Mouse (Mus musculus) kidney, embryonic 14.5 days (tissue): ENCODE measurements around the gene Por. TPM values are rescaled to one million over a fixed set of nuclear protein-coding genes. Genes with fewer than 3 reads are reported as not detected.

Source experiments
- ATAC-seq: fragments of 200-750 bp; cut with Nextera tagmentation; 2 replicates; pipeline ENCODE4 v1.8.0; 2017; ENCODE audit warnings: moderate number of reproducible peaks, mild to moderate bottlenecking, moderate TSS enrichment, moderate library complexity; ENCODE audit not compliant: low FRiP score, low TSS enrichment
- H3K27ac ChIP-seq: fragments of 300-500 bp; sonication (generic); 2 replicates; pipeline ENCODE4 v1.5.1; 2014; ENCODE audit warnings: low read depth, mild to moderate bottlenecking, low read length, moderate library complexity, mixed read lengths
- H3K27me3 ChIP-seq: fragments of 300-500 bp; sonication (generic); 2 replicates; pipeline ENCODE4 v1.6.1; 2014; ENCODE audit warnings: mild to moderate bottlenecking, low read length; ENCODE audit not compliant: control insufficient read depth, insufficient read depth
- H3K36me3 ChIP-seq: fragments of 300-500 bp; sonication (generic); 2 replicates; pipeline ENCODE4 v1.6.1; 2014; ENCODE audit warnings: low read length, mixed read lengths; ENCODE audit not compliant: control insufficient read depth, insufficient read depth
- H3K4me1 ChIP-seq: fragments of 300-500 bp; sonication (generic); 2 replicates; pipeline ENCODE4 v1.6.1; 2014; ENCODE audit warnings: low read length, mixed read lengths; ENCODE audit not compliant: control insufficient read depth, insufficient read depth
- H3K4me2 ChIP-seq: fragments of 300-500 bp; sonication (generic); replicated peaks from 2 replicates; pipeline ENCODE4 v1.6.1; 2014; ENCODE audit warnings: low read depth, mild to moderate bottlenecking, low read length
- H3K4me3 ChIP-seq: fragments of 300-500 bp; sonication (generic); 2 replicates; pipeline ENCODE4 v1.5.1; 2014; ENCODE audit warnings: mild to moderate bottlenecking, low read length
- H3K9ac ChIP-seq: fragments of 300-500 bp; sonication (generic); 2 replicates; pipeline ENCODE4 v1.6.1; 2014; ENCODE audit warnings: low read depth, mild to moderate bottlenecking, low read length, moderate library complexity
- H3K9me3 ChIP-seq: fragments of 300-500 bp; sonication (generic); 2 replicates; pipeline ENCODE4 v1.6.1; 2016; ENCODE audit warnings: low read length; ENCODE audit not compliant: control insufficient read depth
- WGBS: fragments of 180-500 bp; shearing (Covaris S2); extraction: QIAGEN DNeasy Blood & Tissue Kit; methylation state at CpG from one replicate; pipeline ENCODE4 v1.1.7; 2014; 5-methylcytosine and 5-hydroxymethylcytosine counted together
- polyA plus RNA-seq: library from polyadenylated mRNA; unstranded; fragments of >200 nt; fragmentation: Nextera tagmentation; extraction: Ambion mirVana; gene quantifications from 2 replicates; pipeline ENCODE4 v1.2.1, GENCODE M21; 2014

The Por gene
- polyA plus RNA-seq = 51.8 and 64.2 TPM in 2 replicates

GRCm38 (mm10) chr5:135669741-135670275, at the start of gene Por:
Gene Por (plus strand): TSS chr5:135670033.
- H3K27ac ChIP-seq = no peak within 1 kb of the TSS
- ATAC-seq = peak; percentile 67
- no peaks in the 10 kb centered on the region for H3K27me3 ChIP-seq
- H3K4me3 ChIP-seq = no peak within 1 kb of the TSS
- H3K9ac ChIP-seq = no peak within 1 kb of the TSS
- H3K4me1 ChIP-seq = peaks cover 10% of the 10 kb centered on the region
- H3K4me2 ChIP-seq = no peak within 1 kb of the TSS; the same call in 1 of the 2 replicates
- peaks cover 4% of the 10 kb centered on the region; the same call in 1 of the 2 replicates for H3K9me3 ChIP-seq
- no peaks in the 10 kb centered on the region for H3K36me3 ChIP-seq
- 25% methylated on average over 9 of the region's 9 CpGs for WGBS

- Histone ChIP-seq H3K27me3 (no peaks in the 10 kb centered on the region), H3K4me1 (no peaks in the 10 kb centered on the region), H3K27ac (no peak overlapping the region), H3K4me2 (no peak overlapping the region), H3K4me3 (no peak overlapping the region), H3K9me3 (no peaks in the 10 kb centered on the region), H3K36me3 (no peaks in the 10 kb centered on the region), H3K9ac (no peak overlapping the region)
- WGBS = 86% methylated on average over 9 of the region's 9 CpGs
- ATAC-seq = no peak
Measured at GRCm38 (mm10) chr5:135620526-135620925, 49.3 kb upstream of the Por start.

DNA sequence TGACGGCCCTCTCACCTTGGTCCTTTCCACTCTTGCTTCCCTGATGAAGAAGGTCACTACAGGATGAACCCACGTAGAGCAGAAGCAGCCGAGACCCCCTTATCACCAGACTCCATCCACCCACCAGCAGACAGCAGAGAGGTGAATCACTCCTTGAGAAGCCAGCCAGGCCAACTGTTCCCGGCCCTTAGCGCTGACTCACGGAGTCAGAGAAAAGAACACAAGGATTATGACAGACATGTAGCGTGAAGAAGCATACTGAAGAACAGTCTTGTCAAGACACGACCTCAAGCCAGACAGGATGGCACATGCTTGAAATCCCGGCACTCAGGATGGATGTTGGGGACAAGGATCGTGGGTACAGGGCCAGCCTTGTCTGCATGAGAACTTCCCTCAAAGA, 48.1 kb upstream of the Por start:
- Histone ChIP-seq H3K4me1 (no peaks in the 10 kb centered on the region), H3K9ac (no peak overlapping the region), H3K27me3 (no peaks in the 10 kb centered on the region), H3K27ac (no peak overlapping the region), H3K4me2 (no peak overlapping the region), H3K4me3 (no peak overlapping the region), H3K36me3 (no peaks in the 10 kb centered on the region), H3K9me3 (no peaks in the 10 kb centered on the region)
- WGBS = 81% methylated on average over 10 of the region's 10 CpGs
- ATAC-seq = no peak

GRCm38 (mm10) chr5:135623006-135623563, 46.7 kb upstream of the Por start:
- H3K4me3 ChIP-seq = no peak overlapping the region
- no peak overlapping the region for H3K4me2 ChIP-seq
- no peaks in the 10 kb centered on the region for H3K4me1 ChIP-seq
- no peak overlapping the region for H3K9ac ChIP-seq
- H3K27me3 ChIP-seq = no peaks in the 10 kb centered on the region
- H3K36me3 ChIP-seq = no peaks in the 10 kb centered on the region
- ATAC-seq = no peak
- no peak overlapping the region for H3K27ac ChIP-seq
- no peaks in the 10 kb centered on the region for H3K9me3 ChIP-seq
- WGBS = 89% methylated on average over 18 of the region's 18 CpGs

GRCm38 (mm10) chr5:135628916-135629315, 40.9 kb upstream of the Por start:
- H3K9me3 ChIP-seq = no peaks in the 10 kb centered on the region
- 48% methylated on average over 10 of the region's 10 CpGs for WGBS
- no peaks in the 10 kb centered on the region for H3K27me3 ChIP-seq
- H3K4me1 ChIP-seq = no peaks in the 10 kb centered on the region
- no peak overlapping the region for H3K4me3 ChIP-seq
- no peak overlapping the region for H3K4me2 ChIP-seq
- no peak for ATAC-seq
- H3K9ac ChIP-seq = no peak overlapping the region
- H3K36me3 ChIP-seq = no peaks in the 10 kb centered on the region
- no peak overlapping the region for H3K27ac ChIP-seq

DNA sequence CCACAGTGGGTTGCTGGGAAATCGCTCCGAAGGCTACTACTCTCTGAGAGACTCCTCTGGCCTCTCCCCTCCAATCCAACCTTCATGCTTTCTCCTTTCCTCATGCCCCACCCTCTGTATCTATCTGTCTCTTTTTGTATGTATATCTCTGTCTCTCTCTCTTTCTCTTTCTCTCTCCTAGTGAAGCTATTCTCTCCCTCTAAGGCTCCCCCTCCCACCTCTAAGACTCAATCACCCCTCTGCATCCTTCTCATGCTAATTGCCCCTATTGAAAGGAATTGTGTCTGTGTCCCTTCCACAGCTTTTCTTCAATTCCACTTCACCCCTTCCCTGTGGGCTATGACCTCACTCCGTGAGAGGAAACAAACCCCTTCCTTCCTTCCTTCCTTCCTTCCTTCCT, 40.4 kb upstream of the Por start:
- WGBS = 85% methylated on average over 3 of the region's 3 CpGs
- Histone ChIP-seq H3K4me3 (no peak overlapping the region), H3K9me3 (no peaks in the 10 kb centered on the region), H3K27ac (no peak overlapping the region), H3K4me1 (no peaks in the 10 kb centered on the region), H3K27me3 (no peaks in the 10 kb centered on the region), H3K4me2 (no peak overlapping the region), H3K9ac (no peak overlapping the region), H3K36me3 (no peaks in the 10 kb centered on the region)
- ATAC-seq = no peak

- no peak overlapping the region for H3K4me2 ChIP-seq
- H3K36me3 ChIP-seq = peaks cover 5% of the 10 kb centered on the region; the same call in 1 of the 2 replicates
- no peak overlapping the region for H3K9ac ChIP-seq
- no peak overlapping the region for H3K4me3 ChIP-seq
- WGBS = 30% methylated on average over 3 of the region's 3 CpGs
- no peak for ATAC-seq
- no peaks in the 10 kb centered on the region for H3K9me3 ChIP-seq
- H3K4me1 ChIP-seq = no peaks in the 10 kb centered on the region
- no peak overlapping the region for H3K27ac ChIP-seq
- no peaks in the 10 kb centered on the region for H3K27me3 ChIP-seq
Measured at GRCm38 (mm10) chr5:135630598-135630997, 39.2 kb upstream of the Por start.

GRCm38 (mm10) chr5:135632117-135632796, 37.6 kb upstream of the Por start, which contains the start of gene Rhbdd2:
Gene Rhbdd2 (plus strand): TSS chr5:135632618.
- Histone ChIP-seq H3K36me3 (peaks cover 21% of the 10 kb centered on the region), H3K27me3 (no peaks in the 10 kb centered on the region), H3K27ac (peak within 1 kb of the TSS; percentile 81), H3K9ac (peak within 1 kb of the TSS; percentile 85), H3K4me2 (peak within 1 kb of the TSS; percentile 82), H3K9me3 (no peaks in the 10 kb centered on the region), H3K4me1 (no peaks in the 10 kb centered on the region), H3K4me3 (peak within 1 kb of the TSS; percentile 94)
- WGBS = 14% methylated on average over 26 of the region's 30 CpGs
- ATAC-seq = peak; percentile 100

DNA sequence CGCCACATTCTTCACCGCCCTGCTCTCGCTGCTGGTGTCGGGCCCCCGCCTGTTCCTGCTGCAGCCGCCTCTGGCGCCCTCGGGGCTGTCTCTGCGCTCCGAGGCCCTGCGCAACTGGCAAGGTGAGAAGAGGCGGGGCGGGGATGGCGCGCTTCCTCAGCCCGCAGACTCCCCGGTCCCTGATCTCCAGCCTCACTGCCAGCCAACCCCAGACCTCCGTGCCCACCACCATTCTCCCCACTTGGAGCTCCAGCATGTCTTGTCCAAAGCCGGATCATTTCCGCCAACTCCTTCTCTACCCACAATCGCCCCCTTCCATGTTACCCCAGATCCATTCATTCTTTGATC, 37.1 kb upstream of the Por start:
- no peaks in the 10 kb centered on the region for H3K4me1 ChIP-seq
- H3K36me3 ChIP-seq = peaks cover 26% of the 10 kb centered on the region
- no peaks in the 10 kb centered on the region for H3K9me3 ChIP-seq
- peak overlapping the region; percentile 85 for H3K9ac ChIP-seq
- H3K27me3 ChIP-seq = no peaks in the 10 kb centered on the region
- peak; percentile 82 for ATAC-seq
- peak overlapping the region; percentile 94 for H3K4me3 ChIP-seq
- peak overlapping the region; percentile 82 for H3K4me2 ChIP-seq
- WGBS = under 1% methylated on average over 21 of the region's 21 CpGs
- peak overlapping the region; percentile 81 for H3K27ac ChIP-seq
